Mouse (Mus musculus): ENCODE measurements around the gene Gatad2a. TPM values are rescaled to one million over a fixed set of nuclear protein-coding genes. Genes with fewer than 3 reads are reported as not detected.

Gatad2a gene
- total RNA-seq, 2 experiments from 2014 or later = 93.2 to 94.3 TPM

GRCm38 (mm10) chr8:69900895-69901451 lies 95.2 kb downstream of the Gatad2a start:
- no peak for DNase-seq

DNA sequence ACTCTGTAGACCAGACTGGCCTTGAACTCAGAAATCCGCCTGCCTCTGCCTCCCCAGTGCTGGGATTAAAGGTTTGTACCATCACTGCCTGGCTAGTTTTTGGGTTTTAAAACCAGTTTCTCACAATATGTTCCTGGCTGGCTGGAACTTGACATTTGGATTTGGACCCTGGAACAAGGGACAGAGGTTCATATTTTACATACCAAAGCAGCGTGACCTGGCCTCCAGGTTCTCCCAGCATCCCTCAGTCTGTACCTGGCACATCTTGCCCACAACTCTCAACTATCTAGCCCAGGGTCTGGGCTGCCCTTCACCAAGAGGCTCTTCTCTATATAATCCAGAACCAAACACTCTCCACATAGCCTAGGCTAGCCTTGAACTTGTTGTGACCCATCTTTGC lies 96.3 kb downstream of the Gatad2a start:
- DNase-seq = no peak

- DNase-seq = no peak
These were observed 98.3 kb downstream of the Gatad2a start for GRCm38 (mm10) chr8:69897857-69898256.

DNA sequence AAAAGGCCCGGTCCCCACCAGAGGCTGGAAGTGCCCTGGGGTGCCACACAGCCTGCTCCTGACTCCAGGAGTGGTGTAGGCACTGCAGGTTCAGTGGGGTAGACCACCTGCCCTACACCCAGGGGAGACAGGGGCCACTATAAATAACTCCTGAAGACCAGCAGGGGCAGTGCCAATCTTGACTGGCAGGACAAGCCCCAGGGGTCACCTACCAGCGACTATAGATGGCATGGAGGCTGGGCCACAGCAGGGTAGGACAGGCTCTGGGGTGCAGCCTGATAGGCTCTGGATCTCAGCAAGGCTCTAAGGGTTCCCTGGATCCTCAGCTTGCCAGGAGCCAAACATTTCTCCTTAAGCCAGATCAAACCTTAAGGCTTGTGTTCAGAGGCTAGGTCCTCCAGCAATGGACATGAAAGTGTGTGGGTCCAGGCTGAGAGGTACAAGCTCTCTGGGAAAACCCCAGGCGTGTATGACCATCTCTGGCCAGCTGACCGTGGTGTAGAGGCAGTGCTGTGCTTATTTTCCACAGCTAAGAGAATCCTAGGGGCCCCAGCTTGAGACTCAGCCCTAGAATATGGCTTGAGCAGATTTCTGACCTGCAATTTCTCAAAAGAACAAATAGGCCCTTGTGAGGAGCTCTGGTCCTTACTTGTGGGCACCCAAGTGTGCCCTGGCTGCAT lies 100.3 kb downstream of the Gatad2a start:
- no peak for DNase-seq

GRCm38 (mm10) chr8:69894836-69895332 lies 101.3 kb downstream of the Gatad2a start:
- DNase-seq = no peak

GRCm38 (mm10) chr8:69893863-69894262 lies 102.3 kb downstream of the Gatad2a start:
- peak; percentile 48 to 60 for DNase-seq

- DNase-seq = peak; percentile 39 to 60
These were observed 105.4 kb downstream of the Gatad2a start for GRCm38 (mm10) chr8:69890813-69891241.

DNA sequence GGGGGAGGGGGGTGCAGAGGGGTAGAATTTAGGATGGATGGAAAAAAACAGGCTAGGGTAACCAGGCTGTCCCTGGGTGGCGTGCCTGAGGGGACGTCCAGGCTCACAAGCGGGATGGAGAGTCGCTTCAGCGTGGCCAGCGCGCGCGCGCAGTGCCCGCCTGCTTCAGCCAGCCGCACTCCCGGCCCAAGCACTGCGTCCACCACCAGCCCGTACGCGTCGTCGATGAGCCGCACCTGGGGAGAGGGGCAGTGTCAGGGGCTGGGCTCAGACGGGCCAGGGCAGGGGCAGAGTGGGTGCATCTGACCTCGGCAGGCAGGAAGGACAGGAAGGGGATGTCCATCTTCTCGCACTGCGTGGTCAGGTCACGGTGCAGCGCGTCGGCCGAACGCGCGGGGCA lies 107.3 kb downstream of the Gatad2a start:
- peak in 1 of 2 experiments; percentile 44 for DNase-seq

DNA sequence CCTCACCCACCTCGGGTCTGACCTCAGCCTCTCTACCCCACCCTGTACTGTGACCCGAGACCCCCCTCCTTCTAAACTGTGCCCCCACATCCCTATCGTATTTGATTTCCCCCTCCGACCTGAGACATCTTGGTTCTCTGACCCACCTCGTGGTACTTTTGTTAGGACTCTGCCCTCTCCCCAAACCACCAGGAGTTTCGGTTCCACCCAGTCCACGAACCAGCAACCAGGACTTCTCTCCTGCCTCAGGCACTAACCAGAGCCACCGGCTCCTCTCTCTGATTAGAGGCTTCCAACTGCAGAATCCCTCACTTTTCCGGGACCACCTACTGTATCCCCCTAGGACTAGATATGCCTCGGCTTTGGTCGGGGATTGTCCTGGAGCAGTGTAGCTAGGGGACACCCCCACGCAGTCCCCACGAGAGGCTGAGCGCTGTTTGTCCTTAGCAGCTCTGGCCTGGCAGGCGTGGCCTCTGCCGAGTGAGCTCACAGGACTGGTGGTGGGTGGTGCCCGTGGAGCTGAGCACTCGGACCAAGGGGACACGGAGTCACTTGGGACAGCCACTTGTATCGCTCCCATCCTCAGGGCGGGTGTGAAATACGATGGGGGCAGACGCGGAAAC lies 107.8 kb downstream of the Gatad2a start:
- peak; percentile 55 to 58 for DNase-seq

GRCm38 (mm10) chr8:69887289-69888243 lies 108.6 kb downstream of the Gatad2a start, which contains the start of gene Cilp2:
TSS of gene Cilp2 (minus strand) at chr8:69887687.
- peak in 1 of 2 experiments; percentile 52 for DNase-seq

- peak; percentile 59 to 67 for DNase-seq
These were observed 112.0 kb downstream of the Gatad2a start for GRCm38 (mm10) chr8:69884141-69884540.

DNA sequence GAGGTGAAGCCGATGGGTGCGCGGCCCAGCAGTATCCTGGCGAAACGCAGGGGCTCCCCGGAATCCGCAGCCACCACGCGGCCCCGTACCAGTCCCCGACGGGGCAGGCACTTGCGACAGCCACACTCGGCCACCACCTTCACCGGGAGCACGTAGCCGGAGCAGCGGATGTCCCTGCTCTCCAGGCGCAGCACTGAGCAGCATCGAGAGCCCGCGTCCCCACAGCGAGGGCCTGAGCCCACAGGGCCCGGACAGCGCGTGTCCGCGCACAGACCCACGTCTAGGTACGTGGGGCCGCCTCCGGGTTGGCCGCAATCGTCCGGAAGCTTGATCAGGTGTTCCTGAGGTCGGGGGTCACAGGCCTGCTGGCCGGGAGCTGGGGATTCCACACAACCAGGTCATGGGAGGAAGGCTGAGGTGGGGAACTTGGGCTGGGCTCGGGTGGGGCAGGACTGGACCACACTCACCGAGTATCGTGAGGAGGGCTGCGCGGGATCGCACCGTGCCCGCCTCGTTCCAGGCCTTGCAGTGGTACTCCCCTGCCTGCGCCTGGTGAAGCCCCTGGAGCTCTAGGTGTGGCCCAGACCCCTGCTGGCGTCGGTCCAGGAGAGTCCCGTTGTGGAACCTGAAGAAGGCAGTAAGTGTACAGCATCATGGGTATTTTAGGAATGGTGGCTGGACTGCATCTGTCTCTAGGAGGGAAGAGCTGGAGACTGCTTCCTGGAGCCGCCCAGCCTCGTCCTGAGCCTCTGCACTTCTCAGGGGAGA lies 113.2 kb downstream of the Gatad2a start:
- no peak for DNase-seq

DNA sequence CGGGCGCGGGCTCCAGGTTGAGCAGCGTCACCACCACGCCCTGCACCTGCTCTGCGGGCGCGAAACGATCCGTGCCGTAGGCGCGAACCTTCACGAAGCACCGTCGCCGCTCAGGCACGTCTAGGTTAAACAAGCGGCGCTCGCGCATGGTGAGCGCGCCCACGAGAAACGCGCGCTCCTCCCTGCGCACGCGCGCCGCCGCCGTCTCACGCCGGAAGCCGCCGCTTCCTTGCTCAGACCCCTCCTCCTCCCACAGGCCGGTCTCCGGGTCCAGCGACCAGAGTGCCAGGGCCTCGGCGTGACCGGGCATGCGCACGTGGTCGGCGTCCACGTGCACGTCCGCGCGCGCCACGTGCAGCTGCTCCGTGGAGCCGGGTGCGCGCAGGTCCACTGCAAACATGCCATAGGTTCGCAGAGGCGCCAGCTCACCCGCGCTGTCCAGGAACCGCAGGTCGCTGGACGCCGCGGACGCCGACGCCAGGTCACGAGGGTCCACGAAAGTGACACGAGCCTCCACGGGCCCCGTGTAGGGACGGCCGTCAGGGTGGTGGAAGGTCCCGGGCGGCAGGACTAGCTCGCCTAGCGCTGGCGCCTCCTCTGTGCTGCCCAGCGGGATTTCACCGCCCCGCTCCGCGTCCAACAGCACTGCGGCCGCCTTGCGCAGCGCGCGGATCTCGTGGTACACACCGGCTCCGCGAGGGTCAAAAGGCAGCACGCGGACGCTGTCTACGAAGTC lies 114.0 kb downstream of the Gatad2a start:
- peak; percentile 43 to 59 for DNase-seq

GRCm38 (mm10) chr8:69881261-69881865 lies 114.8 kb downstream of the Gatad2a start:
- no peak for DNase-seq

GRCm38 (mm10) chr8:69880841-69881240 lies 115.3 kb downstream of the Gatad2a start:
- DNase-seq = no peak

GRCm38 (mm10) chr8:69879678-69880077 lies 116.5 kb downstream of the Gatad2a start:
- no peak for DNase-seq

GRCm38 (mm10) chr8:69877992-69878391 lies 118.2 kb downstream of the Gatad2a start:
- DNase-seq = no peak

DNA sequence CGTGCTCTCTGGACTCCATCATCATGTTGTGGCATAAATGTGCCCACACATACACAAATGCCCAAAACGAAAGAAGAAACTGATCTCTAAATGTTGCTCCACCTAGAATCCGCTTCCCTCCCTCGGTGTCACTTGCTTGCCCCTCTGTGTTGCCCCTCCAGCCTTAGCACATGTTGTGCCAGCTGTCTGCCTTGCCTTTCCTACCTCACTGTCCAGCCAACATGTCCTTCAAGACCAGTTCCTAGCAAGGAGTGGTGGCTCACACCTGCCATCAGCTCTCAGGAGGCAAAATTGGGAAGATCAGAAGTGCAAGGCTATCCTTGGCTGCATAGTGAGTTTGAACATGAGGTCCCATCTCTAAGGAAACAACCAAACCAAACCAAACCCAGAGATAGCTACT lies 118.8 kb downstream of the Gatad2a start:
- DNase-seq = no peak

GRCm38 (mm10) chr8:69876967-69877366 lies 119.2 kb downstream of the Gatad2a start:
- no peak for DNase-seq

GRCm38 (mm10) chr8:69876097-69876496 lies 120.1 kb downstream of the Gatad2a start:
- no peak for DNase-seq
